Mouse (Mus musculus) embryonic fibroblast, embryonic 13.5 days (primary cell): Measurements from ENCODE around the gene Olfr1390. TPM values are rescaled to one million over a fixed set of nuclear protein-coding genes. Genes with fewer than 3 reads are reported as not detected.

Experiments
- polyA plus RNA-seq: library from polyadenylated mRNA; stranded (reverse); fragments of >200 nt; gene quantifications from 2 replicates; pipeline ENCODE4 v1.2.4, GENCODE M21; 2011; ENCODE audit warnings: low read depth; ENCODE audit not compliant: missing spikeins, insufficient read length

Gene Olfr1390
- polyA plus RNA-seq, 1 experiment, result not detected

Other genes with a start within 250 kb of the Olfr1390 start
- gene Olfr1396, start 220.3 kb upstream of the Olfr1390 start, polyA plus RNA-seq, result not detected in 2 replicates
- not detected in 2 replicates for gene Olfr1395, start 192.9 kb upstream of the Olfr1390 start, polyA plus RNA-seq
- gene Olfr1394, start 180.8 kb upstream of the Olfr1390 start, polyA plus RNA-seq, result not detected in 2 replicates
- gene Btnl9, start 148.0 kb upstream of the Olfr1390 start, polyA plus RNA-seq, result not detected in 2 replicates
- 48.0 and 66.0 TPM in 2 replicates for gene Zfp62, start 131.9 kb upstream of the Olfr1390 start, polyA plus RNA-seq
- 79.0 and 92.6 TPM in 2 replicates for gene Mgat1, start 91.0 kb upstream of the Olfr1390 start, polyA plus RNA-seq
- 0.23 TPM in 1 of 2 replicates, not detected in the other for gene Olfr1393, start 56.9 kb upstream of the Olfr1390 start, polyA plus RNA-seq
- gene Olfr1392, start 49.9 kb upstream of the Olfr1390 start, polyA plus RNA-seq, result not detected in 2 replicates
- gene Olfr10, start 30.4 kb upstream of the Olfr1390 start, polyA plus RNA-seq, result not detected in 2 replicates
- gene Olfr1391, start 12.4 kb upstream of the Olfr1390 start, polyA plus RNA-seq, result not detected in 2 replicates
- not detected in 2 replicates for gene Olfr1389, start 87.9 kb downstream of the Olfr1390 start, polyA plus RNA-seq
- not detected in 2 replicates for gene Olfr1388, start 101.4 kb downstream of the Olfr1390 start, polyA plus RNA-seq
- gene Olfr1387, start 120.2 kb downstream of the Olfr1390 start, polyA plus RNA-seq, result not detected in 2 replicates
- not detected in 2 replicates for gene Olfr1386, start 129.9 kb downstream of the Olfr1390 start, polyA plus RNA-seq
- not detected in 2 replicates for gene Olfr1385, start 153.9 kb downstream of the Olfr1390 start, polyA plus RNA-seq
- not detected in 2 replicates for gene Olfr1384, start 171.5 kb downstream of the Olfr1390 start, polyA plus RNA-seq
- not detected in 2 replicates for gene Olfr1383, start 184.5 kb downstream of the Olfr1390 start, polyA plus RNA-seq
- gene Olfr1382, start 193.1 kb downstream of the Olfr1390 start, polyA plus RNA-seq, result not detected in 2 replicates
- gene Olfr1381, start 208.3 kb downstream of the Olfr1390 start, polyA plus RNA-seq, result not detected in 2 replicates
- not detected in 2 replicates for gene Olfr1380, start 221.7 kb downstream of the Olfr1390 start, polyA plus RNA-seq